Mouse (Mus musculus): Measurements from ENCODE around the gene Lonp2.
A peak's percentile ranks its signal among the peaks of the same experiment; 100 is the strongest.

The Lonp2 gene

DNA sequence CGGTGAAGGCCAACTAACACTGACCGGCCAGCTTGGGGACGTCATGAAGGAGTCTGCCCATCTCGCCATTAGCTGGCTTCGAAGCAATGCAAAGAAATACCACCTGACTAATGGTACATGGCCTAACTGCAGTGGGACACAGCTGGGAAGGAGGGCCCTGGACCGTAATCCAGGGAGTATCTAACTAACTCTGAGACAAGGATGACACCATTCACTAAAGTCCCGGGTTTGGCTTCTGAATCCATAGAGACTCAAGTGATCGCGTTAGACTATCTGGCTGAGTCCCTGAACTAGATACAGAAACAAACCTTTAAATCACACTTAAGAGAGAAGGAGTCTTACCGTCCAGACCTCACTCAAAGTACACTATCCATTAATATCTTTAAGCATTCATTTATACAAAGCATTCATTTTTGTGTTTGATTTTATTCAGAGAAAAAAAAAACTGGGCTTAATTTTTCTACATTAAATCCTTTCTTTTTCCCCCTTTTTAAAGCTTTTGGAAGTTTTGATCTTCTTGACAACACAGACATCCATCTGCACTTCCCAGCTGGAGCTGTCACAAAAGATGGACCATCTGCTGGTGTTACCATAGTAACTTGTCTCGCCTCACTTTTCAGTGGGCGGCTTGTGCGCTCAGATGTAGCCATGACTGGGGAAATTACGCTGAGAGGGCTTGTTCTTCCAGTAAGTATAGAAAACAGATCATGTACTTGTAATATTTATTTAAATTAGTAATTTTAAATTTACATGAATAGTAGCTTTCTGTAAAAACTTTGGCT lies 89.8 kb downstream of the Lonp2 start:
- peak; percentile 68 for DNase-seq (ENCODE audit: low spot score)

DNA sequence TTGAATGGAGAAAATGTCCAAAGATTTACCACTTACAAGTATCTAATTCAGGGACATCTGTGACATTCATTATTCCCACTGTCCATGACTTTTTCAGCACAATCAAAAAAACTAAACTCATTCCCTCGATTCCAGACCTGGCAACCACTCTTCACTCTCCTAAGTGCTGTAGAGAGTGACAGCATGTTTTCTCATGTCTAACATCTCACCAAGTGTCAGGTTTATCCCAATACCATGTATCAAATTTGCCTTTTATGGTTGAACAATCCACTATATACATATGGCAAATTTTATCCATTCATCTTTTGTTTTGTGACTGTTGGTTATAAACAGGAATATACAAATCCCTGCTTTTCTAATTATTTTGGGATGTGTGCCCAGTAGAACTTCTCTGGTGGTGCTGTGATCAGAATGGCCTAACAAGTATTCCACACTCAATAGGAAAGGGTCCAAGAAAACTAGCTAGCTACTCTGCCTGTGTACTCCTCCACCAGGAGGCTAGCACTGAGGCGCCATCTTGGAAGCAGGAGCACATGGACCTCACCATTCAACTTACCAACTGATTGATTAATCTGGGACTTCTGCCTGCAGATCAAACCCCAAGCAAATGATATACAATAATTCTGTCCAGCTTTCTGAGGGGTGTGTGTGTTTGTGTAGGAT lies 94.6 kb downstream of the Lonp2 start:
- no peak for DNase-seq (ENCODE audit: low spot score)

DNA sequence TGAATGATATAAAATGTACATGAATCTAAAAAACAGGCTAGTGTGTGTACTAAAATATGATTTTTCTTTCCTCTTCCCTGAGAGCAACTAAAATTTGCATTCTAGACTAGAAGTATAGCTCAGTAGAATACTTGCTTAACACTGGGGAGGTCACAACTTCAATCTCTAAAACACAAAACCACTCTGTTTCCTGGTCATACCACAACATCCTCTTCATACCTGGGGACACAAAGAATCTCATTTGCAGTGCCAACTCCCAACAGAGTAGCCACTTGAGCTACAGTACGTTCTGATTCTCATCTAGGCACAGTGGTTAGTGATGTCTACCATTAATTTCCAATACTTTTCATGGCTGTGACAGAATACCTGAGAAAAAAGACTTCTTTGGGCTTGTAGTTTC lies 95.5 kb downstream of the Lonp2 start:
- DNase-seq (ENCODE audit: low spot score): no peak

DNA sequence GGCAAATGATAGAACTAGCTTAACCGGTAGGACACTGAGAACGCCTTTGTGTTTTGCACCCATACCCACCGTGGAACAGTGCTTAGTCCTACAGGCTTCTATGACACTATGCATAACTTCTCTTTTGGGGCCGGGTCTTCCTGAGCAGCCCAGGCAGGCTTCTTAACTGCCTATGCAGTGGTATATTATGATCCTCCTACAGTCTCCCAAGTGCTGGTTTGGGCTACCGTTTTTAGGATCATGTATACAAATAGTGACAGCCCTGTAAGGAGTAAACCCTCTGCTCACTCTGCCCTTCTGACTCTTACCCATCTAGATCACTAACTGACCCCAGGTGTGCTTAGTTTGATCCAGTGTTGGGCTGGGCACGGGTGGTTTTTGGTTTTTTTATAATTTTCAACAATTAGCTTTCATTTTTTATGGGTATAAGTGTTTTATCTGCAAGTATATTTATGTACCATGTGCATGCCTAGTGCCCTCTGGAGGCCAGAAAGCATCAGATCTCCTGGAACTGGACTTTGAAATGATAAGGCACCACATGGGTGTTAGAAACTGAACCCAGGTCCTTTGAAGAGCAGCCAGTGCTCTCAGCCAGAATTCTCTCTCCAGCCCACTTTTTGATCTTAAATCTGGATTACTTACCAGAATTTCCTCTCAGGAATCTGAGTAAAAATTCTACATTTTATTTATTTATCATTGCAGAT lies 97.1 kb downstream of the Lonp2 start:
- DNase-seq (ENCODE audit: low spot score): no peak

DNA sequence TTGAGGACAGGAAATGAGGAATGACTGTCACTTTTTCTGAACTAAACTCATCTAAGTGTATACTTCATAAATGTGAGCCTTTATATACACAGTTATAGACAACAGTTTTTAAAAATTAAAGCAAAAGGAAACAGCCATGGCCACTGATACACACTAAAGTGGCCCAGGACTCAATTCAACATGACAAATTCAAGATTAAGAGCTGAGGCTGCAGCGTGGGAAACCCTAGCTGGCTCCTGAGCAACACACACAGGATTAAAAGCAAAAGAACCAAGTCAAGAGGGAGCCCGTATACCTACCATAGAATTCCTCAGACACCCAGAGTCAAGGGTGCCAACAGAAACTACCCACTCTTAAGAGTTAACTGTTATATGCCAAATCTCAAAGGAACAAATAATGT lies 97.6 kb downstream of the Lonp2 start:
- no peak for DNase-seq (ENCODE audit: low spot score)

DNA sequence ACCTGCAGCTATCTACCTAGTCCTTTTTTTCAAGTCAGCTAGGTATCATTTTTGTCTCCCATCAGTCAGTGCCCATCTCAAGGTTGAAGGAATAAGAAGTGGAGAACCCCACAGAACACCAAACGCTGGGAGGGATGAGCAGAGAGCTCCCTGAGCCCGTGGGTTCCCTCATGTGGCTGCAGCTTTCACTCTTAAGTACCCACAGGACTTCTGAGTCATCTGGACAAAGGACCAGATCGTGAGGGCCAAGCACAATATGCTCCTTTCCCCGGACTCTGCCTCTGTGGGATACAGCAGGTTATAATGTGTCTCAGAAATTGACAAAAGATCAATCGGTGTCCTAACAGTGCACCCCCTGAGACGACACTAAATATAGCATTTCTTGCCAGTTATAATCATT lies 103.1 kb downstream of the Lonp2 start:
- DNase-seq (ENCODE audit: low spot score): no peak

DNA sequence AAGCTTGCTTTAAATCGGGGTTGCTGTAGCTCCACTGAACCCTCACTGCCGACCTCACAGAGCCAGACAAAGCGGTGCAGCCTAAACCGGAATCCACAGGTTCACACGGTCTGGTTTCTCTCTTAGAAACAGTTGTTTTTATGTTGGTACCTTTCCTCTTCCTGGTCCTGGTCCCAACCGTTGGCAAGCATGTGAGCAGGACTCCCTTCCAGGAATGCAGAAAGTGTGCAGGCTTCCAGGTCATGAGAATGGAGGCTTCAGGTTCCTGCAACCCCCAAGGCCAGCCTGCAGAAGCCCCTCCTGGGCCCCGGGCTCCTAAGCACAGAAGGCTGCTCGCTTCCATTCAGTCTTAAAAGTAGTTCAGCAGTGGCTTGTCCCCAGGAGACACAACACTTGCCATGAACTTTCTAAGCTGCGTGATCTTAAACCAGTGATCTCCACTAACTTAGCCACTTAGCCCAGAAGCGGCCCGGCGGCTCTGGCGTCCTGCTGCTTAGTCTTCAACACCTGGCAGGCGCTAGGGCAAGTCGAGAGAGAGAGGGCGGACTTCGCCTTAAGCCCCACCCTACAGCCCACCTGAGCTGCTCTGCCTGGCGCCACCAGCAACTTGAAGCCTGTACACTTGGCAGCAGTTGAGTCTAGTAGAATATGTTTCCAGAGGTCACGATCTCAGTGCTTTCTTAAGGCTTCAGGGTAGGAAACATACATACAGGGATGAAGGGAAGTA lies 104.5 kb downstream of the Lonp2 start:
- no peak for DNase-seq (ENCODE audit: low spot score)

DNA sequence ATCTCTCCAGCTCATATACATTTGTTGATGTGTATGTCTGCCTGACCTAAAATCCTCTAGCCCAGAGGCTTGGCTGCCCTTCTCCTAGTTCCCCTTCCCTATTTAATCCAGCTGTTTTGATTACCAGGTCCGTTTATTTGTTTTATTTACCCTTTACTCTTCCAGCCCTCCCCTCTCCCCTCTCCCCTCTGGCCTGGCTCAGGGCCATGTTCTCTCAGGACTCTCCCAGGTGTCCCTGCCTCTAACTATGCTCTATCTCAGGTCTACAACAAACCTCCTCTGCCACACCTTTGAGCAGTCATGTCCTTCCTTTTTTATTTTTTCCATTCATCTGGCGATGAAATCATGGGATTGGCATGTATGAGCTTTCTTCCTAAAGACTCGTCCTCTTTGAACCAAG lies 106.5 kb downstream of the Lonp2 start:
- no peak for DNase-seq (ENCODE audit: low spot score)

DNA sequence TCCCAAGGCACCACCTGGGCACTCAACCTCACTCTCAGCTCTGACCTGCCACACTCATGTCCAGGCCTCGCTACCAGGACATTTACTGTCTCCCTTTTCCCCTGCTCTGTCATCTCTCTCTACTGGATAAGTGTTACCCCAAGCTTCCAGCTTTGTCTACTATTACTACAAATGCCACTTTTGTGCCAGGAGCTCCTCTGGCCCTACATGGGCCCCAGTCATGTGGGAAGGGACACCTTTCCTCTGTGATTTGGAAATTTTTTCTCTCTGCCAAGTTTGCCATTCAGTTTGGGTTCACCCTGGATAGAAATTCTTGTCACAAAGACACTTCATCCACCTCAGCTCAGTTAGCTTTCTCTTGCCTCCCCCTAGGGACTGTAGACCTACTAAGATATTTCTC lies 107.0 kb downstream of the Lonp2 start:
- DNase-seq (ENCODE audit: low spot score): no peak

DNA sequence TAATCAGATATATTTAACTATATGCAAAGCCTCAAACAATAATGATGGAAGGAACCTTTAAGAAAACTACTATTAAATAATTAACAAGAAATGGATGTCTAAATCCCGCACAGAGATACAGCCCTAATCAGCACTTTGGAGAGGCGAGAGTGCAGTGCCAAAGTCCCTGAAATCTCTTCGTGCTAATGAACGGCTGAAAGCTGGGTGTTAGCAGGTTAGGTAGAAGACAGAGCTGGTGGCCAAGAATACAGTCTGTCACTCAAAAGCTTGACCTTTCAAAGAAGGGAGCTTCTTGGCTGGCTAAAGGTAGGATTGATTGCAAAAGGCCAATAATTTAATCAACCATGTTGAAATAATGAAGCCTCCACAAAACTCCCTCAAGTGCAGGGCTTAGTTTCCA lies 110.3 kb downstream of the Lonp2 start:
- DNase-seq (ENCODE audit: low spot score): no peak

DNA sequence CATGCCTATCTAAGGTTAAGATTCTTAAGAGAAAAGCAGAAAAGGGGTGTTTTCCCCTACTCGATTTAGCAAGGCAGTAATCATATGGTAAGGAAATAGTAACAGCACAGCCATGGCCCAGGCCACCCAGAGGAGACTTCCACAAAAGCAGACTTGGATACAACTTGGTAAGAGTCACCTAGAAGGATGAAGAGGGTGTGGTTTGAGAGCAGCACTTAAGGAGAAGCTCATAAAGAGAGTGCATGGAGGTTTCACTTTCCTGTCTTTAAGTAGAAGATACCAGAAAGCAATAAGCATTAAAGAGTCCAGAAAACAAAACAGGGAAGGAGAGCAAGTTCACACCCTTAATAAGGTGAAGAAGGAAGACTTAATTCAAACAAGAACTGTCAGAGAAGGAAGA lies 111.1 kb downstream of the Lonp2 start:
- DNase-seq (ENCODE audit: low spot score): no peak

DNA sequence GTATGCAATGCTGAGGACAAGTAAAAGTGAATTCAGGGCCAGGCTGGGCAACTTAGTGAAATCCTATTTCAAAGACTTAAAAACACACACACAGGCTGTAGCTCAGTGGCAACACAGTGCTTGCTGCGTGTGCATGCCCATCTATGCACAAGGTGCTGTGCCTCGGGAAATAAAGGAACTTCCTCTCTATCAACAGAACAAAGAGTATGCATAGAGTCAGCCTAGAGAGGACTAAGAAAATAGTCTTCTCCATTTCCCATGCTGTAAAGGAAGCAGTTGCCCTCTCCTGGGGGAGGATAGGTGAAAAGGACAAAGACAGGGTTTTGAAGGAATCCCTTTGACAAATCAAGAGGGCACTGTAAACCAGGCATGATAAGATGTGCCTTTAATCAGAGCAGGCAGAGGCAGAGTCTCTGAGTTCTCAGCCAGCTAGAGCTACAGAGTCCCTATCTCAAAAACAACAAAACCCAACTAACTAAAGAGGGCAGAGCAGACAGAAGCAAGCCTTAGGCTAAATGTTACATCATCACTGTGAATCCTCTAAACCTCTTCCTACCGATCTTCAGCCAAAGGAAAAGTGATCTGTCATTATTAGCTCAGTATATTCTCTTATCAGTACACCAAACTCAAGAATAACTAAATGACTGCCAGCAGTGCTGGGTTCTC lies 111.7 kb downstream of the Lonp2 start:
- no peak for DNase-seq (ENCODE audit: low spot score)

DNA sequence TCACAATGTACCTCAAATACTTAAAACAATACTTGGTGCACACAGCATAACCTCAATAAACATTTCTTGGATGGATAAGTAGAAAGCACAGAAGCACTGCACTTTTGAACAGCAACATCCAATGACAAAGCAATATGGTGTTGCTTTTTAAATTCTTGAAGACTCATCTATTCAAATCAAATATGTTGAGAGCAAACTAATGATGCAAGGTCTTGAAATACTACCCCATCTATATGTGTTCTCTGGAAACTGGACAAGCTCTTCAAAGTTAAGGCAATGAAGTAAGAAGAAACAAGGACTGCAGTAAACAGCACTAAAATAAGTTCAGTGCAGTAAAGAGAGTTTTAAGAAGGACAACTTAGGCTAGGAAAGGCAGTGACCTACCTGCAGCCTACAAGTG lies 117.1 kb downstream of the Lonp2 start:
- DNase-seq (ENCODE audit: low spot score): no peak

DNA sequence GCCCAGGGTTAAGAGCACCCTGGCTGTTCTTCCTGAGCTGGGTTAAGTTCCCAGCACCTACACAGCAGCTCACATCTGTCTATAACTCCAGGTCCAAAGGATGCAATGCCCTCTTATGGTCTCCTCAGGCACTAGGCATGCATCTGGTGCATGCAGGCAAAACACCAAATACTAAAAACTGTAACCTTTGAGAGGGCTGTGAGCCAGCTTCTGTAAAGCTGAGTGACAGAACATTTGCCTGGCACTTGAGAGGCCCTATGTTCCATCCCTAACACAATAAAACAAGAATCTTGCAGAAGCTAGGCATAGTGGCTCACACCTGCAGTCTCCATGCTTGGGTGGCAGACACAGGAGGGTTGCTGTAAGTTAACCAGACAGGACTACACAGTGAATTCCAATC lies 117.8 kb downstream of the Lonp2 start:
- DNase-seq (ENCODE audit: low spot score): no peak

DNA sequence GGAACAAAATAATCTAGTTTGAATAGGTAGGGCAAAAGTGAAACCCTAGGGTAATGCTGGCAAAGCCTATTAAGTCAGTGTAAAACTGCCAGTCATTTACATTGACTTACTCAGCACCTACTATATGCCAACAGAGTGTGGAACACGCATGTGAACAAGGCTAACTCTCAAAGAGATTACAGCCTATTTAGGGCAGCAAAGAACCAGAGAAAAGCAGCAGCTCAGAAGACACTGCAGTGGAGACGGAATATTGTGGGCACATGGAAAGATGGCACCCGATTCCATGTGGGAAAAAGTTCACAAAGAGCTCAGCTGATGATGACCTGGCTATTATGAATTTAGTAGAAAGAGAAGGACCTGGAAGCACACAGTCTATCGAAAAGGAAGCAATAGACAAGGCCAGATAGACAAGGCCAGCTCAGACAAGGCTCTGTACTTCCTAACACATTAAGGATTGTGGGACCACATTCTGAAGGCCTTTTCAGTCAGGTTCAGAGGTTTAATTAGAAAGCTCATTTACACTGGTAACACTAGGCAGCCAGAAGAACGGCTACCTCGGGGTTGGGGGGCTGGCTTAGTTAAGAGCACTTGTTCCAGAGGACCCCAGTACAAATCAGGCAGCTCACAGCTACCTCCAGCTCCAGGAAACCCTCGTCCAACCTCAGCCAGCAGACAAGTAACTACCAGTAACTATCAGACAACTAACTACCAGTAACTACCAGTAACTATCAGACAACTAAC lies 118.9 kb downstream of the Lonp2 start:
- DNase-seq (ENCODE audit: low spot score): no peak

DNA sequence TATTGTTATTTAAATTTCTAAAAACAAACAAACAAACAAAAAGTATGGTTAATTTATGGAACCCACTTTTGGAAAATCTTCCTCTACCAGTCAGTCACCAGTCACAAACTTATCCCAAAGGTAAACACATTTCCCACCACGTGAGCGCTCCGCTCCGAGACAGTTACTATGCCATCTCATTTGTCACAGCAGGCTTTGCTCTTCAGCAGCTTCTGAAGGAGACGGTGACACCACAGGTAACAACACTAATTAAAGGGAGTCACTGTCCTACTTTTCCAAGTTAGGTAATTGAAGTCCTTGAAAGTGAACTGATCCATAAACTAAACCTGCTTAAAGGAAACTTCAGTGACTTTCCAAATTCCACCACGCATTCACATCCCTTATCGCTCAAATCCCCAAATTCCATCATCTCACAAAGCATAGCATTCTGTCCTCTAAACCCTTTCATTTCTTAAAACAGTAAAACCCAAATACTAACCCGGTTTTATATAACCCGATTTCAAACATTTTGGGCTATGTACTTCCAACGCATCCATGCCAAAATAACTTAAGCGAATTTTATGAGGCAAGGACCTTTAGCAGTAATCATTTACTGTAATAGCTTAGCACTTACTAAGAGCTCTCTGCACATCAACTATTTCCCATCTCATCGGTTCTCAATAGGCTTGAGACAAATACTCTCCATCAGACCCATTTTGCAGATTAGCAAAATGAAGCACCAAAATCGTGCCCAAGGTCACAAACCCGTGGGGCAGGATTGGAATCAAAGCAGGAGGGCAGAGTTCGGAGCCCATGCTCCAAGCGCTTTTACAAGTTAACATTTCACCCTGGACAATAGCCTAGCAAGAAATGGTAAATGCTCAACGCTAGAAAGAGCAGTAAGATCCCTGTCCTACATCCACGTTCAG lies 120.7 kb downstream of the Lonp2 start:
- DNase-seq (ENCODE audit: low spot score): no peak

DNA sequence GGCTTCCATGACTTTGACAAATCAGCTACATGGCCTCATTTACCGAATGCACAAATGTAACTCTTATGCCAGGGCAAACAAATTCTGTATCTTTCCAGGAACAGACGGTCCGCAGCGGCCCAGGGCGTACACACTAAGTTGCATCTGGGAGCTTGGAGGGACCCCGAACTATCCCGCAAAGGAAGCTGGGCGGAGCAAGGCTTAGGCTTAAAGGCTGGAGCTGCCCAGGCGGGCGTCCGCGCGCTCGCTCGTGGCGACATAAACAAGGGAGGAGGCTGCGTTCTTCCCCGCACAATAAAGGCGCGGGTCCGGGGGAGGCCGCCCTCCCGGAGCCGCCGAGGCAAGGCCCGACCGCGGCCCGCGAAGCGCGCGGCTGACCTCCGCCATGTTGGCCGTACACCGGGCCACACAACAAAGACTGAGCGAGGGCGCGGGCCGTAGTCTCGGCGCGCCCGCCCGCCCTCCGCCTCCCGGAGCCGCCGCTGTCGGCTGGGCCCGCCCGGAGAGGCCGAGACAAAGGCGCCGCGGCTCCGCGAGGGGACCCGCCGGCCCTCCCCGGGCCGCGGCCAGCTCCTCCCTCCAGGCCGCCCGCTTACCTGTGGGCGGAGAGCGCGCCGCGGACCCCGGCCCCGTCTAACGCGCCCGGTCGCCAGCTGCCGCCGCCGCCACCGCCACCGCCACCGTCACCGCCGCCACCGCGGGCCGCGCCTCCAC lies 121.5 kb downstream of the Lonp2 start, which contains the start of the genes Gm10638 and Siah1a:
Gm10638 (plus strand) TSS at position 479 of the 714 bp plus-strand sequence.
Siah1a (minus strand) TSS at position 714 of the 714 bp plus-strand sequence.
- peak; percentile 36 for DNase-seq (ENCODE audit: low spot score)

DNA sequence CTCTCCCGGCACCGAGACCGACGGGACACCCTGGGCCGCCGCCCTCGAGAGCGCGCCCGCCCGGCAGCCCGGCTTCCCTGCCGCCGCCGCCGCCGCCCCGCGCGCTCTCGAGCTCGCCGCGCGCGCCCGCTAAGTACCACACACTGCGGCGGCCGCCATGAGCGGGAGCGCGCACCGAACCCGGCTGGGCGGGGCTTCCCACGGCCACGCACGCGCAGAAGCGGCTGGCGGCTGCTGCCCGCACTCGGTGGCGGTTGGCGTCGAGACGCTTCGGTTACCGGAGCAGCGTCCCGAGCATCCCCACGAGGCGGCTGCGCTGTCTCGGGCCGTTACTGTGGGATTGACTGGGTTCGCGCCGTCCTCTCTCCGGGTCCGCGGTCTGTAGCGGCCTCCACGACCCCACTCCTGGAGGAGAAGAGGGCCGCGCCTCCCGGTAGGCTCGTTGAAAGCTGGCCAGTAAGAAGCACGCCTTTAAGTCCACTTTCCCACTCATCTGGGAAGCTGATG lies 122.1 kb downstream of the Lonp2 start:
- DNase-seq (ENCODE audit: low spot score): peak; percentile 88

DNA sequence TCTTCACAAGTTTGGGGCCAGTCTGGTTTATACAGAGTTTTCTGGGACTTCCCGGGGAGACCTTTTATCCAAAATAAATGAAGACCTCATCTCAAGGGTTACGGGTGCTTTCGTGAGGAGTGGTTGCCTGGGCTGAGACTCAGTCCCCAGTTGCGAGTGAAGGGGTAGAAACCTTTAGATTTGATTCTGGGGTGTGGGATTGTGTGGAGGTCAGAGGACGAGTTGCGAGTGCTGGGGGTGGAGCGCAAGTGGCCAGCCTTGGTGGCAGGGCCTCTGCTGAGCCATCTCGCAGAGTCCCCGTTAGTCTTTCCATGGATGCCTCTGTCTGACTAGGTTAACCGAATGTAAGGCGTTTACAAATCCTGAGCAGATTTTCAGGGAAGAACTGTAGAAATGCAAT lies 122.7 kb downstream of the Lonp2 start:
- no peak for DNase-seq (ENCODE audit: low spot score)
